Mouse (Mus musculus) embryonic fibroblast, embryonic 13.5 days (primary cell): Measurements from ENCODE around the gene Gucy2c.

Experiments used
- CTCF ChIP-seq: IDR thresholded peaks from 2 replicates; pipeline ENCODE4 v1.5.1; 2011; ENCODE audit warnings: mild to moderate bottlenecking, control low read depth, low read length, moderate library complexity, borderline replicate concordance; ENCODE audit not compliant: insufficient read depth
- POLR2A ChIP-seq: IDR thresholded peaks from 2 replicates; pipeline ENCODE4 v1.6.1; 2011; ENCODE audit warnings: low read depth, mild to moderate bottlenecking, control low read depth, low read length, moderate library complexity

DNA sequence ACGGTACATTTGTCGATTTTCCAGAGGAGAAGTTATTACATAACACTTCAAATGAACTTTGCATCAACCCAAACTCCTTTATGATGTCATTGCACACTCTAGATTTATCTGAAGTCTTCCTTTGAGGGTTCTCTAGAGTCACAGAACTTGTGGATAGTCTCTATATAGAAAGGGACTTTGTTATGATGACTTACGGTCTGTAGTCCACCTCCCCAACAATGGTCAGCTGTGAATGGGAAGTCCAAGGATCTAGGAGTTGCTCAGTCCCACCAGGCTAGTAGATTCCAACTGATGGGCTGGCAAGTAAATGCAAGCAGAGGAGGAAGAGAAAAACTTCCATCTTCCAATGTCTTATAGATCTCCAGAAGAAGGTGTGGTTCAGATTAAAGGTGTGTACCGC, 47.1 kb upstream of the Gucy2c start:
- TF ChIP-seq CTCF (no peak), POLR2A (no peak)
